In the genomic region with DNA sequence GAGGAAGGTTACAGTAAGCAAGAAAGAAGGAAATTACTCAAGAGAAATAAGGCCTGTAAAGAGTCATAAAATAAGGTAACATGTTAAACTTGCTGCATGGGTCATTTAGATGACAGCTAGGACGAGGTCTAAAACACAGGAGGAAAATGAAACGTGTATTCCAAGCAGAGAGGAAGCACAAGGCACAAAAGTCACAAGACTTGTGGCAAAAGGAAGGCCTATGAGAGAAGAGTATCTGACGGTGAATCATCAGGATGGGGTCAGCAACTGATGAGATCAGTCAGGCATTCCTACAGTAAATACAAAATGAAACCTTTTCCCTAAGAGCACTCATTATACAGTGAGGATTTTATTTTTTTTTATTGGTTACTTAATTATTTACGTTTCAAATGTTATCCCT, we compare ENCODE assay signal across 22 mouse cellular contexts.
DNase-seq lines count a peak whose midpoint lies in the region; ATAC-seq and TF ChIP-seq lines count a peak whose summit lies in the region.
"Had no signal": no experiment of that assay in that cellular context is flagged by ENCODE, and none has a peak within 500 bp of the region (broad histone marks: within the 10 kb centered on the region; RNA-seq: fewer than 3 reads in every experiment).

No protein-coding gene starts in this region.

- no peak overlapping the region for H3K27ac ChIP-seq in liver, postnatal 0 days (ENCODE audit: low read depth)
- H3K27ac ChIP-seq: embryonic facial prominence, embryonic 13.5 days; forebrain, embryonic 13.5 days; gastrocnemius, adult 2 months; heart, embryonic 13.5 days; hindbrain, embryonic 12.5 days had no signal

- no peak overlapping the region for H3K4me3 ChIP-seq in liver, postnatal 0 days (ENCODE audit: low read depth, low read length)
- H3K4me3 ChIP-seq: embryonic facial prominence, embryonic 13.5 days; forebrain, embryonic 13.5 days; gastrocnemius, adult 2 months; heart, embryonic 13.5 days; hindbrain, embryonic 12.5 days had no signal

- H3K36me3 ChIP-seq in liver, postnatal 0 days (replicated peaks; ENCODE audit: insufficient read depth, low read length), result no peaks in the 10 kb centered on the region
- H3K36me3 ChIP-seq: embryonic facial prominence, embryonic 13.5 days; heart, embryonic 13.5 days; hindbrain, embryonic 12.5 days had no signal

- H3K9ac ChIP-seq in liver, postnatal 0 days (replicated peaks), result no peak overlapping the region
- H3K9ac ChIP-seq: embryonic facial prominence, embryonic 13.5 days; forebrain, embryonic 13.5 days; forebrain, postnatal 0 days; heart, embryonic 13.5 days; hindbrain, embryonic 12.5 days had no signal

- H3K27me3 ChIP-seq in liver, postnatal 0 days (ENCODE audit: insufficient read depth, low read length), result no peaks in the 10 kb centered on the region
- H3K27me3 ChIP-seq: CH12.LX; embryonic facial prominence, embryonic 13.5 days; forebrain, embryonic 13.5 days; heart, embryonic 13.5 days; hindbrain, embryonic 12.5 days had no signal

- no peak for TF ChIP-seq EP300 in liver, postnatal 0 days (IDR thresholded peaks at IDR 0.05; ENCODE audit: low read depth)

- ATAC-seq in granulocyte monocyte progenitor cell, adult 5-6 weeks (replicated peaks; ENCODE audit: poor library complexity, severe bottlenecking), result peak; percentile 47
- ATAC-seq in liver, postnatal 0 days, result no peak
- ATAC-seq: forebrain, embryonic 13.5 days; forebrain, postnatal 0 days; hindbrain, embryonic 16.5 days; inflammation-experienced regulatory T-cells, adult 6 months had no signal

- no peaks in the 10 kb centered on the region for H3K4me1 ChIP-seq in liver, postnatal 0 days (ENCODE audit: insufficient read depth)
- H3K4me1 ChIP-seq: hindbrain, embryonic 12.5 days had no signal

- WGBS in liver, postnatal 0 days (ENCODE audit: insufficient replicate concordance), result 44% methylated on average over 4 of the region's 4 CpGs

- no peak overlapping the region for H3K4me2 ChIP-seq in liver, postnatal 0 days (ENCODE audit: low read depth, low read length)
- H3K4me2 ChIP-seq: embryonic facial prominence, embryonic 13.5 days; forebrain, embryonic 13.5 days; heart, embryonic 13.5 days; hindbrain, embryonic 12.5 days had no signal

- H3K9me3 ChIP-seq in liver, postnatal 0 days (ENCODE audit: low read length), result no peaks in the 10 kb centered on the region
- H3K9me3 ChIP-seq: embryonic facial prominence, embryonic 13.5 days; forebrain, embryonic 13.5 days; heart, embryonic 13.5 days; hindbrain, embryonic 12.5 days had no signal

- TF ChIP-seq CTCF in liver, postnatal 0 days (IDR thresholded peaks at IDR 0.05; ENCODE audit: low read depth), result no peak

- peak; percentile 79 for DNase-seq in 3T3-L1 (ENCODE audit: low read depth, low spot score)
- peak; percentile 48 for DNase-seq in NIH3T3 (ENCODE audit: low read depth)
- no peak for DNase-seq in thymus, postnatal 0 days (ENCODE audit: low spot score)
- no peak for DNase-seq in heart, postnatal 4 days
- no peak for DNase-seq in liver, postnatal 0 days
- DNase-seq: adrenal gland, postnatal 10 days; cerebellum, adult 11-12 months; cerebellum, adult 9-10 months; cerebellum, postnatal 36 days; forebrain, postnatal 0 days; gastrocnemius, adult 2 months; gastrocnemius, postnatal 25 days; heart, adult 11 months; heart, postnatal 36 days had no signal

Comparison
In these comparisons a context has a peak if more than half of its experiments do, and no peak if none do; other contexts are left out.
1. DNase-seq: peak in 3T3-L1 (single experiment) and NIH3T3 (single experiment); none in thymus, postnatal 0 days (single experiment), heart, postnatal 4 days (single experiment) and liver, postnatal 0 days (single experiment).